Mouse (Mus musculus) testis, adult 2 months (tissue): ENCODE results near the gene Clip2.

Source experiments
- CTCF ChIP-seq: fragments of 200-500 bp; IDR thresholded peaks from 2 replicates; pipeline ENCODE4 v1.5.1; 2012; ENCODE audit warnings: low read depth, mild to moderate bottlenecking, inconsistent platforms, low read length, moderate library complexity; ENCODE audit not compliant: control insufficient read depth, insufficient read depth, insufficient replicate concordance
- POLR2A ChIP-seq: fragments of 200-500 bp; IDR thresholded peaks from 2 replicates; pipeline ENCODE4 v1.6.1; 2012; ENCODE audit warnings: low read depth, mild to moderate bottlenecking, inconsistent platforms, low read length, moderate library complexity; ENCODE audit not compliant: control insufficient read depth

DNA sequence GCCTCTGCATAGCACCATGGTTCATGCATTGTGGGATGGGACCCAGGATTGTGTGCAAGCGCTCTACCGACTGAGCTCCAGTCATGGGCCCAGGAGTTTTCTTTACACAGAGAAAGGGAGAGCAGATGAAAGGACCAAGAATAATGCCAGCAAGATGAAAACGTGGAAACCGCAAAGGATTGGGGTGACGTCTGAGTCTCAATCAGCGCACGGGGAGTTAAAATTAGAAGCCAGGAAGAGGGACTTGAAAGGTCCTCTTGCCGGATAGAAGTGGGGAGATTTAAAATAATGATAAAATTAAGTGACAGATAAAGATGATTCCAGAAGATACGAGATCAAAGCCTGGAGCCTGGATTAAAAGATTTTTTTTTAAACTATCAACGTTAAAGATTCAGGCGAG is 69.9 kb downstream of the Clip2 start:
- TF ChIP-seq CTCF (no peak), POLR2A (no peak)
